In the genomic region with DNA sequence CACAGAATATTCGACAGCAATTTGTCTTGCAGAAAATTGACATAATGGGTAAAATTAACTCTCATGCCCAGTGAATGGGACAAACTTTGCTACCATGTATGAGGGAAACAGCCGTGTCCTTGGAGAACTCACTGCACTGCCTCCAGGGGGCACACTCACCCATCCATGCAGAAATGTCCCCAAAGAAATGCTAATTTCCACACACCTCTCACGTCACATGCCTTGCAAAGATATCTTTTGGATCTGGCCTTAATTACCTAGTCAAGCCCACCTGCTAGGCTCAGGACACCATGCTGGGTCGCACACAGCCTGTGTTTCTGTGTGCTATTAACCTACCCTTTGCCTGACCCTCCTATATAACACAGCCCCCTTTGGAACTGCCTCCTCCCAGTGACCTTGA, we compare ENCODE assay signal across 8 mouse cellular contexts.
DNase-seq lines count a peak whose midpoint lies in the region; ATAC-seq and TF ChIP-seq lines count a peak whose summit lies in the region.

No protein-coding gene starts in this region.

- DNase-seq in forebrain, embryonic 10.5 days (ENCODE audit: extremely low spot score, low spot score) = no peak
- DNase-seq in ovary, postnatal 36 days (ENCODE audit: low spot score) = peak; percentile 29
- no peak for DNase-seq in ovary, postnatal 10 days (ENCODE audit: low spot score)
- no peak for DNase-seq in brain, embryonic 14.5 days (ENCODE audit: low read depth)
- no peak for DNase-seq in frontal cortex, postnatal 14 days (ENCODE audit: low spot score in 2 of 2)

- H3K9ac ChIP-seq in forebrain, embryonic 13.5 days = no peak overlapping the region
- no peak overlapping the region for H3K9ac ChIP-seq in liver, embryonic 15.5 days

- ATAC-seq in forebrain, embryonic 13.5 days = 0 out of 2 replicates have a peak, but pooled peaks have one; percentile 14
- no peak for ATAC-seq in liver, embryonic 15.5 days (ENCODE audit: insufficient read depth)
- no peak for ATAC-seq in monocyte, adult 5-6 weeks (replicated peaks; ENCODE audit: insufficient number of reproducible peaks, low FRiP score, low TSS enrichment, poor library complexity, severe bottlenecking)

- no peak overlapping the region for H3K4me3 ChIP-seq in forebrain, embryonic 13.5 days
- no peak overlapping the region for H3K4me3 ChIP-seq in forebrain, embryonic 10.5 days
- no peak overlapping the region for H3K4me3 ChIP-seq in liver, embryonic 15.5 days (replicated peaks)

- peaks cover 5% of the 10 kb centered on the region; the same call in 1 of the 2 replicates for H3K4me1 ChIP-seq in forebrain, embryonic 13.5 days
- peaks cover 11% of the 10 kb centered on the region for H3K4me1 ChIP-seq in forebrain, embryonic 10.5 days
- H3K4me1 ChIP-seq in liver, embryonic 15.5 days (replicated peaks) = peaks cover 55% of the 10 kb centered on the region

- 50% methylated on average over 4 of the region's 4 CpGs for WGBS in forebrain, embryonic 13.5 days
- WGBS in forebrain, embryonic 10.5 days = 63% methylated on average over 4 of the region's 4 CpGs
- 43% methylated on average over 4 of the region's 4 CpGs for WGBS in liver, embryonic 15.5 days (ENCODE audit: insufficient replicate concordance)

- no peak overlapping the region for H3K4me2 ChIP-seq in forebrain, embryonic 13.5 days
- H3K4me2 ChIP-seq in liver, embryonic 15.5 days = no peak overlapping the region

- H3K9me3 ChIP-seq in forebrain, embryonic 13.5 days (replicated peaks) = no peaks in the 10 kb centered on the region
- no peaks in the 10 kb centered on the region for H3K9me3 ChIP-seq in forebrain, embryonic 10.5 days
- no peaks in the 10 kb centered on the region for H3K9me3 ChIP-seq in liver, embryonic 15.5 days (replicated peaks)

- H3K27me3 ChIP-seq in forebrain, embryonic 13.5 days = no peaks in the 10 kb centered on the region
- no peaks in the 10 kb centered on the region for H3K27me3 ChIP-seq in forebrain, embryonic 10.5 days (ENCODE audit: poor library complexity, severe bottlenecking)
- no peaks in the 10 kb centered on the region for H3K27me3 ChIP-seq in liver, embryonic 15.5 days

- H3K36me3 ChIP-seq in forebrain, embryonic 13.5 days (ENCODE audit: poor library complexity, severe bottlenecking) = no peaks in the 10 kb centered on the region
- no peaks in the 10 kb centered on the region for H3K36me3 ChIP-seq in forebrain, embryonic 10.5 days (replicated peaks)
- no peaks in the 10 kb centered on the region for H3K36me3 ChIP-seq in liver, embryonic 15.5 days (replicated peaks)

- TF ChIP-seq CTCF in brain, embryonic 14.5 days (IDR thresholded peaks at IDR 0.05; ENCODE audit: borderline replicate concordance, extremely low read depth, insufficient read depth, insufficient read length) = peak; percentile 37; the same call in 1 of the 2 replicates

- no peak overlapping the region for H3K27ac ChIP-seq in forebrain, embryonic 13.5 days
- no peak overlapping the region for H3K27ac ChIP-seq in forebrain, embryonic 10.5 days
- H3K27ac ChIP-seq in liver, embryonic 15.5 days (replicated peaks) = peak overlapping the region; percentile 89

- TF ChIP-seq POLR2A in brain, embryonic 14.5 days (IDR thresholded peaks at IDR 0.05; ENCODE audit: borderline replicate concordance, extremely low read depth, insufficient read depth, insufficient read length, poor library complexity, severe bottlenecking) = no peak
